Mouse (Mus musculus) liver, postnatal 0 days (tissue): ENCODE results near the gene Ypel2. TPM values are rescaled to one million over a fixed set of nuclear protein-coding genes. Genes with fewer than 3 reads are reported as not detected.

Experiments used
- ATAC-seq: fragments of 200-750 bp; cut with Nextera tagmentation; 2 replicates; pipeline ENCODE4 v1.8.0; 2017; ENCODE audit warnings: mild to moderate bottlenecking, moderate library complexity
- DNase-seq: peaks from one replicate; pipeline ENCODE4 v3.0.0-alpha.2; 2016
- H3K27ac ChIP-seq: fragments of 300-500 bp; sonication (generic); 2 replicates; pipeline ENCODE4 v1.5.1; 2014; ENCODE audit warnings: antibody characterized with exemption, moderate library complexity, mild to moderate bottlenecking, low read depth
- H3K27me3 ChIP-seq: fragments of 300-500 bp; sonication (generic); 2 replicates; pipeline ENCODE4 v1.6.1; 2014; ENCODE audit warnings: low read length, control low read depth, mixed read lengths; ENCODE audit not compliant: insufficient read depth
- H3K36me3 ChIP-seq: fragments of 300-500 bp; sonication (generic); replicated peaks from 2 replicates; pipeline ENCODE4 v1.6.1; 2014; ENCODE audit warnings: mild to moderate bottlenecking, control low read depth, low read length, moderate library complexity, mixed read lengths; ENCODE audit not compliant: insufficient read depth
- H3K4me1 ChIP-seq: fragments of 300-500 bp; sonication (generic); 2 replicates; pipeline ENCODE4 v1.6.1; 2014; ENCODE audit warnings: antibody characterized with exemption, mild to moderate bottlenecking, control low read depth; ENCODE audit not compliant: insufficient read depth
- H3K4me2 ChIP-seq: fragments of 300-500 bp; sonication (generic); 2 replicates; pipeline ENCODE4 v1.6.1; 2014; ENCODE audit warnings: low read depth, mild to moderate bottlenecking, low read length, moderate library complexity, mixed read lengths
- H3K4me3 ChIP-seq: fragments of 300-500 bp; sonication (generic); 2 replicates; pipeline ENCODE4 v1.5.1; 2014; ENCODE audit warnings: low read depth, low read length
- H3K9ac ChIP-seq: fragments of 300-500 bp; sonication (generic); replicated peaks from 2 replicates; pipeline ENCODE4 v1.6.1; 2014; ENCODE audit warnings: mild to moderate bottlenecking, moderate library complexity
- H3K9me3 ChIP-seq: fragments of 300-500 bp; sonication (generic); 2 replicates; pipeline ENCODE4 v1.6.1; 2016; ENCODE audit warnings: mild to moderate bottlenecking, control low read depth, low read length, mixed read lengths
- CTCF ChIP-seq: sonication (generic); IDR thresholded peaks from 2 replicates; pipeline ENCODE4 v1.5.1; 2016; ENCODE audit warnings: antibody characterized with exemption, low read depth
- EP300 ChIP-seq: IDR thresholded peaks from 2 replicates; pipeline ENCODE4 v1.6.1; 2016; ENCODE audit warnings: antibody characterized with exemption, low read depth, mild to moderate bottlenecking
- WGBS: fragments of 180-500 bp; shearing (Covaris S2); extraction: QIAGEN DNeasy Blood & Tissue Kit; methylation state at CpG from one replicate; pipeline ENCODE4 v1.1.7; 2014; ENCODE audit not compliant: insufficient replicate concordance; 5-methylcytosine and 5-hydroxymethylcytosine counted together
- polyA plus RNA-seq: library from polyadenylated mRNA; unstranded; fragments of >200 nt; fragmentation: Nextera tagmentation; extraction: Ambion mirVana; gene quantifications from 2 replicates; pipeline ENCODE4 v1.2.1, GENCODE M21; 2015

Gene Ypel2
- polyA plus RNA-seq, 1 experiment from 2014 or later = 2.1 TPM

GRCm38 (mm10) chr11:86965079-86965478 is 28.4 kb downstream of the Ypel2 start:
- Histone ChIP-seq H3K27me3 (no peaks in the 10 kb centered on the region), H3K4me1 (peaks cover 38% of the 10 kb centered on the region), H3K4me2 (no peak overlapping the region), H3K36me3 (0 out of 2 replicates have a peak, but pooled peaks cover 6% of the 10 kb centered on the region), H3K27ac (no peak overlapping the region), H3K4me3 (no peak overlapping the region), H3K9ac (no peak overlapping the region), H3K9me3 (no peaks in the 10 kb centered on the region)
- DNase-seq (no peak), ATAC-seq (no peak)
- WGBS = 80% methylated on average over 5 of the region's 5 CpGs
- TF ChIP-seq EP300 (no peak), CTCF (no peak)

- Histone ChIP-seq H3K4me2 (no peak overlapping the region), H3K9ac (no peak overlapping the region), H3K4me1 (peaks cover 51% of the 10 kb centered on the region), H3K27me3 (no peaks in the 10 kb centered on the region), H3K4me3 (no peak overlapping the region), H3K27ac (peak overlapping the region; percentile 2; the same call in 1 of the 2 replicates), H3K36me3 (no peaks in the 10 kb centered on the region), H3K9me3 (no peaks in the 10 kb centered on the region)
- WGBS = 60% methylated on average over 10 of the region's 10 CpGs
- no peak for DNase-seq
- ATAC-seq = no peak
- TF ChIP-seq CTCF = no peak
- TF ChIP-seq EP300 = no peak
Observed at GRCm38 (mm10) chr11:86963698-86964097, 29.8 kb downstream of the Ypel2 start.

GRCm38 (mm10) chr11:86963027-86963426 is 30.5 kb downstream of the Ypel2 start:
- Histone ChIP-seq H3K4me2 (no peak overlapping the region), H3K27me3 (no peaks in the 10 kb centered on the region), H3K36me3 (no peaks in the 10 kb centered on the region), H3K27ac (peak overlapping the region; percentile 77), H3K9ac (no peak overlapping the region), H3K4me3 (no peak overlapping the region), H3K9me3 (no peaks in the 10 kb centered on the region), H3K4me1 (peaks cover 57% of the 10 kb centered on the region)
- 13% methylated on average over 1 of the region's 1 CpGs for WGBS
- ATAC-seq = no peak
- DNase-seq = no peak
- no peak for TF ChIP-seq CTCF
- no peak for TF ChIP-seq EP300

GRCm38 (mm10) chr11:86962362-86962761 is 31.1 kb downstream of the Ypel2 start:
- Histone ChIP-seq H3K4me1 (peaks cover 59% of the 10 kb centered on the region), H3K9ac (no peak overlapping the region), H3K9me3 (no peaks in the 10 kb centered on the region), H3K36me3 (no peaks in the 10 kb centered on the region), H3K27me3 (no peaks in the 10 kb centered on the region), H3K4me3 (no peak overlapping the region), H3K27ac (peak overlapping the region; percentile 77), H3K4me2 (no peak overlapping the region; the same call in 1 of the 2 replicates)
- TF ChIP-seq CTCF (no peak), EP300 (no peak)
- ATAC-seq (peak; percentile 37), DNase-seq (no peak)
- 24% methylated on average over 2 of the region's 2 CpGs for WGBS

DNA sequence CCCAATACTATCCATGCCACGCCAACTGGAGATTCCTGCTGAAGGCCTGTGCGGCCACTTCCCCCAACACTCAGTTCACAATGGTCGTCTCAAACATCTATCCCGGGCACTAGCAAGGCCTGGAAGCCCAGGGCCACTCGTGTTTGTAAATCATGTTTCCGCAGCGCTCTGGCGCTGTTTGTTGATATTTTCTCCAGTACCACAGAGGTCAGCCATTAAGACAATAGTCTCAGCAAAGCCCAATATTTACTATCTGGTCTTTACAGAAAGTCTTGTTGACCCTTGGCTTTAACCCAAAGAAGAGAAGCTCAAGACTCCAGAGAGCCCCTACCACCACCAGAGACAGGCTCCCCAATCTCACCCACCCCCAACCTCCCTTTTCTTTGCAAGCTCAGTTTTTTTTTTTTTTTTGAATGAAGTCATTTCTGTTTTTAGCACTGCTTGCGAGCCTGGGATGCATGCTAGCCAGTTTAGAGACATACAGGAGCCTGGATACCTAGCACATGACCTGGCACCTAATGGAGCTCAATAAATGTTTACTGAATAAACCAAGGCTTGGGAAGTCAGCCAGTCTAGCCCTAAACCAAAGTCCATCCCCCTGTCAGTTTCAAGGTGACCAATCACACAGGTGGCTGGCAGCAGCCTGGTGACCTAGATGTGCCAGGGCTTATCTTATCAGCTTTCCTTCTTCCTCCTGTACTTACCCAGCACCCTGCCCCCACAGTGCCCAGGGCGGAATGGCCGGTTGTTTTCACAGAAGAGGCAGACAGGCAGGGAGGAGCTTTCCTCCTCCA is 31.8 kb downstream of the Ypel2 start:
- H3K4me1 ChIP-seq = peaks cover 63% of the 10 kb centered on the region
- no peaks in the 10 kb centered on the region for H3K9me3 ChIP-seq
- no peaks in the 10 kb centered on the region for H3K27me3 ChIP-seq
- H3K4me2 ChIP-seq = peak overlapping the region; percentile 5; the same call in 1 of the 2 replicates
- DNase-seq (peak; percentile 62), ATAC-seq (peak; percentile 96)
- H3K36me3 ChIP-seq = no peaks in the 10 kb centered on the region
- H3K4me3 ChIP-seq = no peak overlapping the region
- H3K27ac ChIP-seq = peak overlapping the region; percentile 77
- no peak overlapping the region for H3K9ac ChIP-seq
- WGBS = 45% methylated on average over 11 of the region's 11 CpGs
- TF ChIP-seq CTCF = no peak
- no peak; the same call in none of the 2 replicates for TF ChIP-seq EP300

DNA sequence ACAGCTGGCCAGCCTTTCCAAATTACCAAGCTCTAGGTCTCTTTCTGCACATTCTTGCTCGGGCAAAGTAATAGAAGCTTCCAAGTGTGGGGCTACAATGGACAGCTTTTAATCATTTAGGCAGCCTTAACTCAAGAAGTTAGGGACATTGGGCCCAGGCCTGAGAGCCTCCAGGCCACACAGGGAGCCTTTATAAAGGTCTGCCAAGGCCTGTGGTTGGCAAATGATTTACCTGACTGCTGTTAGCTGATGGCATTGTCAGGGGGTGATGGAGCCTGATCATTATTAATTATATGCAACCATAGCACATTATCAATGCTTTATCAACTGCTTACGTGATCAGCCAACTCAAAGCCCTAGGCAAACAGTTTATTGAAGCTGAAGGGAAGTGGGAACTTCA is 33.2 kb downstream of the Ypel2 start:
- no peaks in the 10 kb centered on the region for H3K27me3 ChIP-seq
- no peaks in the 10 kb centered on the region for H3K36me3 ChIP-seq
- no peak for ATAC-seq
- no peak overlapping the region for H3K9ac ChIP-seq
- 57% methylated on average over 2 of the region's 2 CpGs for WGBS
- H3K27ac ChIP-seq = peak overlapping the region; percentile 77
- no peak overlapping the region for H3K4me3 ChIP-seq
- TF ChIP-seq CTCF (no peak), EP300 (no peak)
- no peak for DNase-seq
- no peaks in the 10 kb centered on the region for H3K9me3 ChIP-seq
- no peak overlapping the region for H3K4me2 ChIP-seq
- peaks cover 73% of the 10 kb centered on the region for H3K4me1 ChIP-seq
